Mouse (Mus musculus): ENCODE measurements around the gene Sdcbp2. TPM values are rescaled to one million over a fixed set of nuclear protein-coding genes. Genes with fewer than 3 reads are reported as not detected.

The Sdcbp2 gene
- polyA plus RNA-seq, 1 experiment from 2014 or later: 0.59 TPM

- ATAC-seq (replicated peaks; ENCODE audit: insufficient number of reproducible peaks, low FRiP score, low TSS enrichment, low read depth): 0 out of 2 replicates have a peak, but pooled peaks have one; percentile 11
- H3K4me3 ChIP-seq (ENCODE audit: low read depth, low read length): peak overlapping the region; percentile 36
- peak overlapping the region; percentile 62 for H3K9ac ChIP-seq (replicated peaks; ENCODE audit: low read length)
- no peaks in the 10 kb centered on the region for H3K9me3 ChIP-seq (replicated peaks; ENCODE audit: control insufficient read depth, low read length)
- no peaks in the 10 kb centered on the region; the same call in 1 of the 2 replicates for H3K4me1 ChIP-seq (ENCODE audit: control insufficient read depth, insufficient read depth, low read length)
- H3K27me3 ChIP-seq (ENCODE audit: control insufficient read depth, insufficient read depth, low read length): no peaks in the 10 kb centered on the region
- H3K36me3 ChIP-seq (replicated peaks; ENCODE audit: control insufficient read depth, insufficient read depth, low read depth, low read length): no peaks in the 10 kb centered on the region
- peak; percentile 72 for DNase-seq (ENCODE audit: low spot score)
- 24% methylated on average over 7 of the region's 7 CpGs for whole genome bisulfite sequencing
- peak overlapping the region; percentile 70 for H3K4me2 ChIP-seq (ENCODE audit: low read depth, low read length)
- no peak overlapping the region for H3K27ac ChIP-seq (replicated peaks; ENCODE audit: low read depth, low read length)
These were observed 2.8 kb downstream of the Sdcbp2 start for GRCm38 (mm10) chr2:151575119-151575698.

GRCm38 (mm10) chr2:151575699-151576389 lies 3.4 kb downstream of the Sdcbp2 start:
- Histone ChIP-seq H3K4me1 (ENCODE audit: control insufficient read depth, insufficient read depth, low read length) (no peaks in the 10 kb centered on the region; the same call in 1 of the 2 replicates), H3K36me3 (replicated peaks; ENCODE audit: control insufficient read depth, insufficient read depth, low read depth, low read length) (no peaks in the 10 kb centered on the region), H3K27ac (replicated peaks; ENCODE audit: low read depth, low read length) (no peak overlapping the region), H3K27me3 (ENCODE audit: control insufficient read depth, insufficient read depth, low read length) (no peaks in the 10 kb centered on the region), H3K4me2 (ENCODE audit: low read depth, low read length) (peak overlapping the region; percentile 70), H3K9ac (replicated peaks; ENCODE audit: low read length) (peak overlapping the region; percentile 62), H3K4me3 (ENCODE audit: low read depth, low read length) (peak overlapping the region; percentile 36), H3K9me3 (replicated peaks; ENCODE audit: control insufficient read depth, low read length) (no peaks in the 10 kb centered on the region)
- DNase-seq (ENCODE audit: low spot score) (peak; percentile 89), ATAC-seq (replicated peaks; ENCODE audit: insufficient number of reproducible peaks, low FRiP score, low TSS enrichment, low read depth) (peak; percentile 91)
- WGBS: 1% methylated on average over 38 of the region's 38 CpGs

- H3K4me1 ChIP-seq (ENCODE audit: control insufficient read depth, insufficient read depth, low read length): no peaks in the 10 kb centered on the region; the same call in 1 of the 2 replicates
- no peaks in the 10 kb centered on the region for H3K9me3 ChIP-seq (replicated peaks; ENCODE audit: control insufficient read depth, low read length)
- H3K27ac ChIP-seq (replicated peaks; ENCODE audit: low read depth, low read length): no peak overlapping the region
- ATAC-seq (replicated peaks; ENCODE audit: insufficient number of reproducible peaks, low FRiP score, low TSS enrichment, low read depth) (no peak), DNase-seq (ENCODE audit: low spot score) (no peak)
- H3K27me3 ChIP-seq (ENCODE audit: control insufficient read depth, insufficient read depth, low read length): no peaks in the 10 kb centered on the region
- no peak overlapping the region for H3K9ac ChIP-seq (replicated peaks; ENCODE audit: low read length)
- no peak overlapping the region for H3K4me3 ChIP-seq (ENCODE audit: low read depth, low read length)
- WGBS: 70% methylated on average over 4 of the region's 4 CpGs
- H3K4me2 ChIP-seq (ENCODE audit: low read depth, low read length): no peak overlapping the region
- no peaks in the 10 kb centered on the region for H3K36me3 ChIP-seq (replicated peaks; ENCODE audit: control insufficient read depth, insufficient read depth, low read depth, low read length)
These were observed 6.8 kb downstream of the Sdcbp2 start for GRCm38 (mm10) chr2:151579183-151579582.

- Histone ChIP-seq H3K4me2 (ENCODE audit: low read depth, low read length) (no peak overlapping the region), H3K9ac (replicated peaks; ENCODE audit: low read length) (no peak overlapping the region), H3K4me3 (ENCODE audit: low read depth, low read length) (no peak overlapping the region), H3K36me3 (replicated peaks; ENCODE audit: control insufficient read depth, insufficient read depth, low read depth, low read length) (no peaks in the 10 kb centered on the region), H3K4me1 (ENCODE audit: control insufficient read depth, insufficient read depth, low read length) (no peaks in the 10 kb centered on the region), H3K9me3 (replicated peaks; ENCODE audit: control insufficient read depth, low read length) (no peaks in the 10 kb centered on the region), H3K27me3 (ENCODE audit: control insufficient read depth, insufficient read depth, low read length) (no peaks in the 10 kb centered on the region), H3K27ac (replicated peaks; ENCODE audit: low read depth, low read length) (no peak overlapping the region)
- DNase-seq (ENCODE audit: low spot score) (no peak), ATAC-seq (replicated peaks; ENCODE audit: insufficient number of reproducible peaks, low FRiP score, low TSS enrichment, low read depth) (no peak)
- WGBS: 63% methylated on average over 1 of the region's 1 CpGs
These were observed 8.5 kb downstream of the Sdcbp2 start for GRCm38 (mm10) chr2:151580945-151581344.

- no peaks in the 10 kb centered on the region for H3K36me3 ChIP-seq (replicated peaks; ENCODE audit: control insufficient read depth, insufficient read depth, low read depth, low read length)
- H3K4me1 ChIP-seq (ENCODE audit: control insufficient read depth, insufficient read depth, low read length): no peaks in the 10 kb centered on the region
- ATAC-seq (replicated peaks; ENCODE audit: insufficient number of reproducible peaks, low FRiP score, low TSS enrichment, low read depth): peak; percentile 10; the same call in 1 of the 2 replicates
- H3K4me2 ChIP-seq (ENCODE audit: low read depth, low read length): no peak overlapping the region
- 63% methylated on average over 3 of the region's 3 CpGs for WGBS
- no peak for DNase-seq (ENCODE audit: low spot score)
- no peak overlapping the region for H3K27ac ChIP-seq (replicated peaks; ENCODE audit: low read depth, low read length)
- H3K9ac ChIP-seq (replicated peaks; ENCODE audit: low read length): no peak overlapping the region
- no peaks in the 10 kb centered on the region for H3K27me3 ChIP-seq (ENCODE audit: control insufficient read depth, insufficient read depth, low read length)
- no peaks in the 10 kb centered on the region for H3K9me3 ChIP-seq (replicated peaks; ENCODE audit: control insufficient read depth, low read length)
- H3K4me3 ChIP-seq (ENCODE audit: low read depth, low read length): no peak overlapping the region
These were observed 13.5 kb downstream of the Sdcbp2 start for GRCm38 (mm10) chr2:151585934-151586333.

GRCm38 (mm10) chr2:151586807-151587206 lies 14.4 kb downstream of the Sdcbp2 start:
- no peak overlapping the region for H3K4me3 ChIP-seq (ENCODE audit: low read depth, low read length)
- H3K4me2 ChIP-seq (ENCODE audit: low read depth, low read length): no peak overlapping the region
- no peaks in the 10 kb centered on the region for H3K4me1 ChIP-seq (ENCODE audit: control insufficient read depth, insufficient read depth, low read length)
- no peaks in the 10 kb centered on the region for H3K9me3 ChIP-seq (replicated peaks; ENCODE audit: control insufficient read depth, low read length)
- 71% methylated on average over 1 of the region's 1 CpGs for WGBS
- no peaks in the 10 kb centered on the region for H3K27me3 ChIP-seq (ENCODE audit: control insufficient read depth, insufficient read depth, low read length)
- no peak for ATAC-seq (replicated peaks; ENCODE audit: insufficient number of reproducible peaks, low FRiP score, low TSS enrichment, low read depth)
- no peak overlapping the region for H3K27ac ChIP-seq (replicated peaks; ENCODE audit: low read depth, low read length)
- DNase-seq (ENCODE audit: low spot score): no peak
- no peaks in the 10 kb centered on the region for H3K36me3 ChIP-seq (replicated peaks; ENCODE audit: control insufficient read depth, insufficient read depth, low read depth, low read length)
- no peak overlapping the region for H3K9ac ChIP-seq (replicated peaks; ENCODE audit: low read length)

- no peak overlapping the region for H3K4me3 ChIP-seq (ENCODE audit: low read depth, low read length)
These were observed 14.9 kb downstream of the Sdcbp2 start for GRCm38 (mm10) chr2:151587306-151587705.

GRCm38 (mm10) chr2:151598068-151598467 lies 25.6 kb downstream of the Sdcbp2 start:
- Histone ChIP-seq H3K4me3 (ENCODE audit: low read depth, low read length) (no peak overlapping the region), H3K4me1 (ENCODE audit: control insufficient read depth, insufficient read depth, low read length) (no peaks in the 10 kb centered on the region), H3K36me3 (replicated peaks; ENCODE audit: control insufficient read depth, insufficient read depth, low read depth, low read length) (no peaks in the 10 kb centered on the region), H3K9me3 (replicated peaks; ENCODE audit: control insufficient read depth, low read length) (no peaks in the 10 kb centered on the region), H3K4me2 (ENCODE audit: low read depth, low read length) (no peak overlapping the region), H3K9ac (replicated peaks; ENCODE audit: low read length) (no peak overlapping the region), H3K27ac (replicated peaks; ENCODE audit: low read depth, low read length) (no peak overlapping the region), H3K27me3 (ENCODE audit: control insufficient read depth, insufficient read depth, low read length) (no peaks in the 10 kb centered on the region)
- DNase-seq (ENCODE audit: low spot score) (peak; percentile 33), ATAC-seq (replicated peaks; ENCODE audit: insufficient number of reproducible peaks, low FRiP score, low TSS enrichment, low read depth) (no peak)
- WGBS: 51% methylated on average over 2 of the region's 2 CpGs

More at GRCm38 (mm10) chr2:151587306-151587705, 14.9 kb downstream of the Sdcbp2 start:
- 84% methylated on average over 9 of the region's 9 CpGs for WGBS
- Histone ChIP-seq H3K9me3 (replicated peaks; ENCODE audit: control insufficient read depth, low read length) (no peaks in the 10 kb centered on the region), H3K9ac (replicated peaks; ENCODE audit: low read length) (no peak overlapping the region), H3K4me2 (ENCODE audit: low read depth, low read length) (no peak overlapping the region), H3K4me1 (ENCODE audit: control insufficient read depth, insufficient read depth, low read length) (no peaks in the 10 kb centered on the region), H3K27me3 (ENCODE audit: control insufficient read depth, insufficient read depth, low read length) (no peaks in the 10 kb centered on the region), H3K36me3 (replicated peaks; ENCODE audit: control insufficient read depth, insufficient read depth, low read depth, low read length) (no peaks in the 10 kb centered on the region), H3K27ac (replicated peaks; ENCODE audit: low read depth, low read length) (no peak overlapping the region)
- ATAC-seq (replicated peaks; ENCODE audit: insufficient number of reproducible peaks, low FRiP score, low TSS enrichment, low read depth): no peak
- no peak for DNase-seq (ENCODE audit: low spot score)
